Mouse (Mus musculus) 416B (cell line): ENCODE data around the gene Gigyf1.

Experiments used
- DNase-seq: peaks from one replicate; pipeline ENCODE4 v3.0.0; 2011; ENCODE audit warnings: low read depth

Gene Gigyf1

GRCm38 (mm10) chr5:137570691-137571586, 52.6 kb downstream of the Gigyf1 start:
- peak; percentile 97 for DNase-seq

GRCm38 (mm10) chr5:137574470-137574901, 56.1 kb downstream of the Gigyf1 start:
- DNase-seq, result no peak
